8 mouse cellular contexts compared by ENCODE assay signal in the genomic region with DNA sequence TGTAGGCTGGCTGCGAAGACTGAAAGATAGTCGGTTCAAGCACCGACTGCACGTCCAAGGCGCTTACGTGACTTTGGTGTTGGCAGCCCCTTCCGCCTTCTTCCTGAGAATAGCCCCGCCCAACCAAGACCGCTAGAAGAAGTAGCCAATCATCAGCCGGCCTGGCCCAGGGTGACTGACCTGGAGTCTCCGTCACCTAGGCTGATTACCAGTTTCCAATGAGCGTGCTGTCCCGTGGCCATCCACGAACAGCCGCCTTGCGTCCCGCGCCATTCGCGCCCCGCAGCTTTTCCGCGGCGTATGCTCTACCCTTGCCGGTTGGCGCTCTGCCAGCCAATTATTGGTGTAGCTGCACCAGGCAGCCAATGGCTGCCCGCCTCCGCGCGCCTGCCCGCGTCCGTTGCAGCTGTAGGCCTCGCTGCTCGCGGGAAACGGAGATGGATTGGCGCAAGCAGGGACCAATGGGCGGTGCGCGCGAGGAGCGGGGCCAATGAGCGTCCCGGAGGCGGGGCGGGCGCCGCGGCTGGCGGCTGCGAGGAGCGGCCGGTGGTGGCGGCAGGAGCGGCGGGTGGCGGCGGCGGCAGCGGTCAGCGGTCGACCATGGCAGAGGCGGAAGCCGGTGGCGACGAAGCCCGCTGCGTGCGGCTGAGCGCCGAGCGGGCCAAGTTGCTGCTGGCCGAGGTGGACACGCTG. TPM values are rescaled to one million over a fixed set of nuclear protein-coding genes. Genes with fewer than 3 reads are reported as not detected.
DNase-seq lines count a peak whose midpoint lies in the region; ATAC-seq lines count a peak whose summit lies in the region.

A gene (minus strand): TSS at position 404 of the 693 bp plus-strand sequence.
A gene (plus strand): TSS at position 483 of the 693 bp plus-strand sequence.

- peak within 1 kb of the TSS; percentile 86 for H3K4me3 ChIP-seq in lung, embryonic 16.5 days (ENCODE audit: low read length)

- DNase-seq in MEL-GATA-1-ER (ENCODE audit: extremely low read depth, low read depth) = peak; percentile 94
- DNase-seq in cerebellum, adult 8-10 months = peak; percentile 100
- peak; percentile 98 for DNase-seq in forelimb bud, embryonic 11.5 days (ENCODE audit: low read depth, low spot score)
- peak; percentile 98 for DNase-seq in layer of hippocampus, adult 9-10 months (ENCODE audit: low spot score)
- peak; percentile 97 for DNase-seq in ovary, postnatal 10 days (ENCODE audit: low spot score)
- peak; percentile 97 to 98 for DNase-seq in thymus, postnatal 10 days (ENCODE audit: low spot score in 2 of 2)

- under 1% methylated on average over 56 of the region's 75 CpGs for WGBS in lung, embryonic 16.5 days

- H3K36me3 ChIP-seq in lung, embryonic 16.5 days (ENCODE audit: control insufficient read depth, insufficient read depth, low read length) = peaks cover 4% of the 10 kb centered on the region

- no peaks in the 10 kb centered on the region for H3K9me3 ChIP-seq in lung, embryonic 16.5 days (ENCODE audit: control insufficient read depth, low read length)

- H3K4me2 ChIP-seq in lung, embryonic 16.5 days (ENCODE audit: low read depth, low read length) = peak within 1 kb of the TSS; percentile 94

- H3K9ac ChIP-seq in lung, embryonic 16.5 days (ENCODE audit: low read length) = peak within 1 kb of the TSS; percentile 94

- peaks cover 23% of the 10 kb centered on the region for H3K4me1 ChIP-seq in lung, embryonic 16.5 days (replicated peaks; ENCODE audit: control insufficient read depth, insufficient read depth, low read length)

- peak within 1 kb of the TSS; percentile 89 for H3K27ac ChIP-seq in lung, embryonic 16.5 days (ENCODE audit: low read length)

- peak; percentile 95 to 97 for ATAC-seq in hematopoietic stem cell, adult 5-6 weeks (replicated peaks in 1 of 2; ENCODE audit: insufficient read depth in 1 of 2, low FRiP score in 2 of 2, low TSS enrichment in 1 of 2, low read depth in 1 of 2, poor library complexity in 2 of 2, severe bottlenecking in 2 of 2)
- ATAC-seq in lung, embryonic 16.5 days (ENCODE audit: low read depth) = peak; percentile 99

- no peaks in the 10 kb centered on the region for H3K27me3 ChIP-seq in lung, embryonic 16.5 days (ENCODE audit: control insufficient read depth, insufficient read depth, low read depth, low read length)

RNA-seq across cellular contexts. Expression of the first gene that starts in this region (rescaled TPM):
- total RNA-seq in hematopoietic stem cell, adult 5-6 weeks (2017) = 12.1 and 22.6 TPM in 2 replicates
- polyA plus RNA-seq in lung, embryonic 16.5 days (2015; fragmentation: Nextera tagmentation; extraction: Ambion mirVana) = 28.8 and 30.5 TPM in 2 replicates

RNA-seq across cellular contexts. Expression of the second gene that starts in this region (rescaled TPM):
- 12.9 and 13.3 TPM in 2 replicates for total RNA-seq in hematopoietic stem cell, adult 5-6 weeks (2017)
- 43.9 and 50.6 TPM in 2 replicates for polyA plus RNA-seq in lung, embryonic 16.5 days (2015; fragmentation: Nextera tagmentation; extraction: Ambion mirVana)

Comparison
In these comparisons a context has a peak if more than half of its experiments do, and no peak if none do; other contexts are left out.
1. Peak in every context shown above with its lines: DNase-seq, ATAC-seq, H3K4me3 ChIP-seq and H3K27ac ChIP-seq.